Mouse (Mus musculus): ENCODE measurements around the gene Ipo5.

The Ipo5 gene

DNA sequence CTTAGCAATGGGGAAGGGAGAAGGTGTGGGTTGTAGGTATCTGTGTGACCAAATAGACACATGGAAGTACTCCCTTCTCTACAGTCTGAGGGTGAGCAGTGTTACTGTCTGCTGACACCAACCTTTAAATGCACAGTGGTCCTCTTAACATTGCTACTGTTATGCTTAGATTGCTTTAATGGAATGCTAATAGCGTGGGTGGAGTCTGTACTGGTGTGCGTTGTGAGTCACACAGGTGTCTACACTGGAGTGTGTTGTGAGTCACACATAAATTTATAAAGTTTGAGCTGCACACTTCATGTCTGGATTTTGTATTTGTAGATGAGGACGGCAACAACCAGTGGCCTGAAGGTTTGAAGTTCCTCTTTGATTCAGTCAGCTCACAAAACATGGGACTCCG, 10.8 kb downstream of the Ipo5 start:
- no peak for DNase-seq (ENCODE audit: extremely low spot score)

GRCm38 (mm10) chr14:120924044-120924443, 13.0 kb downstream of the Ipo5 start:
- DNase-seq (ENCODE audit: extremely low spot score) = no peak

GRCm38 (mm10) chr14:120925731-120926585, 14.9 kb downstream of the Ipo5 start:
- DNase-seq (ENCODE audit: extremely low spot score) = no peak

DNA sequence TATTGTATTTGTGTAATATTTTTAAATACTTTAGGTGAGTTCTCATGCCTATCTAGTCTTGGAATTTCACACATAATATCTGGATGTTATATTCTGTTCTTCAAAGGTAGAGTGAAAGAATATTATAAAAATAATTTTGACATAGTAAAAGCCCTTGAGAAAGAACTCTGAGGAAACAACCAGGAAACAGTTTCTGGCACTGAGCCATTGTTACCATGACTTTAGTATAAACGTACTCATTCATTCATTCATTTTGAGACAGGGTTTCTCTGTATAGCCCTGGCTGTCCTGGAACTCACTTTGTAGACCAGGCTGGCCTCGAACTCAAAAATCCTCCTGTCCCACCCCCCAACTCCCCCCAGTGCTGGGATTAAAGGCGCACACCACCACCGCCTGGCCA, 20.2 kb downstream of the Ipo5 start:
- DNase-seq (ENCODE audit: extremely low spot score) = no peak

DNA sequence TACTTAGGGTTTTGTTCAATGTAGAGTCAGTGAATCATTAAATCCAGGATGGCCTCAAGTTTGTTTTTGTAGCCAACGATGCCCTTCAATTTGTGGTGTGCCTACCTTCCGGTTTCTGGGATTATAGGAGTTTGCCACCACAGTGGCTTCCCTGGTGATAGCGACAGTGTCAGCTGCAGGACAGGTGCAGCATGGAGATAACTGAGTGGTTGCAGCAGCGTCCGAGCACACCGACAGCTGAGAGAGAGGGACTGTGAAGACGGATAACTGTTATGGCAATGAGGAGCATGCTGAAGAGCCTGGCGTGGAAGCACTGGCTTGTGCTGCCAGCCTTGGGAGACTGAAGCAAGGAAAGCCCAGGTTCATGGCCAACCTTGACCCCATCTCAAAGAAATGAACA, 22.6 kb downstream of the Ipo5 start:
- DNase-seq (ENCODE audit: extremely low spot score) = no peak

DNA sequence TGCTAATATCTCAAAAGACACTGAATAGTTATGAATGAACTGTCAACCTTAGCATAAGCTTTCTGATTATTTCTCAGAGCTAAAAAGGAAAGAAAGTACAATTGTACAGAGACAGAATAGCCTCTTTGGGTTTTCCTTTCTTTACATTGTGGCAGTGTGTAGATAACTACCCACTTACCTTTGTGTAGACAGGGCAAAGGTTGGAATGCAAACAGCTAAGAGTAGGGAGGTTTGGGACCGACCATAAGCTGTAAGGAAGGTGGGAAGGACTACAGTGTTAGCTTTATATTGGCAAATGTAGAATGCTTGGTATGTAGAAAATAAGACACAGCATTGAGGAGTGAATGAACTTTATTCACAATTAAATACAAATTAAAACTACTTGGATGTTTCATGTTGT, 26.1 kb downstream of the Ipo5 start:
- no peak for DNase-seq (ENCODE audit: extremely low spot score)

GRCm38 (mm10) chr14:120942803-120943202, 31.8 kb downstream of the Ipo5 start:
- DNase-seq (ENCODE audit: extremely low spot score) = no peak

DNA sequence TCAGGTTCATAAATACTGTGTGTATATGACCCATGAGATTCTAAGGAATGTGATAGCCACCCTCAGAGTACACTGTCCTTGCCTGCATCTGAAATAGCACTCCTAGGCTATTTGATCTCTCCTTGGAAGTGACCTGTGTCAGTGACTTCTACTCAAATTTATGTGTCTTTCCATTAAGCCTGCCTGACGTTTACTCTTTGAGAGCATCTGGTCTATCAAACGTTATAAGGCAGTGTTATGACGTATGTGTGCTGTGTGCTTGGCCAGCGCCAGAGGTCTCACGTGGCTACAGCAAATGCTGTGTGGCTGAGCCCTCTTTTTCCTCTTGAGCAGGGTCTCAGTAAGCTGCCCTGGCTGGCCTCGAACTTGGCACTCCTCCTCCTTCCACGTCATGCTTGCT, 34.1 kb downstream of the Ipo5 start:
- DNase-seq (ENCODE audit: extremely low spot score) = no peak

GRCm38 (mm10) chr14:120947104-120947503, 36.1 kb downstream of the Ipo5 start:
- no peak for DNase-seq (ENCODE audit: extremely low spot score)

DNA sequence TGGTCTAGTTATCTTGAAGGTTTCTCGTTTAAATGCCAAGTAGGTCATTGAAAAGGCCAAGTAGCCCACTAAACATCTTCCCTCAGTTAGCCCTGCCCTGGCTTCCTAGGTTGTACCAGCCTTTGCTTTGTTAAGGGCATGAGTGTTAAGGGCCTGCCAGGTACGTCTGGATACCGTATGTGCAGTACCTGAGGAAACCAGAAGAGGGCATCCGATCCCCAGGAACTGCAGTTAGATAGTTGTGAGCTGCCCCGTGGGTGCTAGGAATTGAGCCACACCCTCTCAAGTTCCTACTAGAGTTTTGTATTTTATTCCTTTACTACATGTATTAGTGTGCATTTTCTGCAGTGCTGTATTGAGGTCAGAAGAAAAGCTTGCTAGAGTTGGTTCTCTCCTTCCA, 38.0 kb downstream of the Ipo5 start:
- no peak for DNase-seq (ENCODE audit: extremely low spot score)

- DNase-seq (ENCODE audit: extremely low spot score) = no peak
Measured at GRCm38 (mm10) chr14:120950068-120950467, 39.0 kb downstream of the Ipo5 start.

- DNase-seq (ENCODE audit: extremely low spot score) = no peak
Measured at GRCm38 (mm10) chr14:120952434-120952833, 41.4 kb downstream of the Ipo5 start.

- no peak for DNase-seq (ENCODE audit: extremely low spot score)
Measured at GRCm38 (mm10) chr14:120960551-120960950, 49.5 kb downstream of the Ipo5 start.

DNA sequence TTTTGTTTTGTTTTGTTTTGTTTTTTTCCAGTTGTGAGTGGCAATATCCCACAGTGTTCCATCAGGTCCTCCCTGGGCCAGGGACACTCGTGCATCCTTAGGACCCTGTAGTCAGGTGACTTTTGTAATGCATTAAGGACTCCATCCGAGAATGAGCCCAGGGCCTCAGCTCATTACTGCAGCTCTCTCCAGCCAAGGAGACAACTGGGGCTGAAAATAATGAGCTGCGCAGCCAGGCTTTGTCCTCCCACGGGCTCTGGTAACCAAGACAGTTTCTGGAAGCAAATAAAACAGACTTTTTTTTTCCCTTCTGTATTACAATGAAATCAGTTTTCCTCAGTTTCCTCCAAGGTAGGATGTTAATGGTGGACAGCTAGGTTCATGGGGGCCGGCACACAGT, 50.0 kb downstream of the Ipo5 start:
- DNase-seq (ENCODE audit: extremely low spot score) = no peak

DNA sequence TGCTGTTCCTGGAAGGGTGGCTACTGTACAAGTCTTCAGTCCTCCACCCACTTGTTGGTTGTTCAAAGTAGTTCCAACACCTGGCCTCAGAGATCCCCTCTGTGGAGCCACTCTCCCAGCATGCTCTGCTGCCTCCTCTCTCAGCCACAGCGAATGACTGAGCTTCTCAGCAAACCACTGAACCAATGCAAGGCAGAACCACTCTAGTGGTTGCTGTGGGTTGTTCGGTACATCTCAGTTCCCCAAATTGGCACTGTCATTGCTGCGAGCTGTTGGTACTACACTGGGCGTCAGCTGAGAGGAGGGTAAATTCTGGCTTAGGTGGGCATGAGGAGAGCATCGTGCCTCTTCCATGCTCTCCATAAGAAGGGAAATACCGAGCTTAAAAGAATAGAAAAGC, 56.0 kb downstream of the Ipo5 start:
- DNase-seq (ENCODE audit: extremely low spot score) = no peak

DNA sequence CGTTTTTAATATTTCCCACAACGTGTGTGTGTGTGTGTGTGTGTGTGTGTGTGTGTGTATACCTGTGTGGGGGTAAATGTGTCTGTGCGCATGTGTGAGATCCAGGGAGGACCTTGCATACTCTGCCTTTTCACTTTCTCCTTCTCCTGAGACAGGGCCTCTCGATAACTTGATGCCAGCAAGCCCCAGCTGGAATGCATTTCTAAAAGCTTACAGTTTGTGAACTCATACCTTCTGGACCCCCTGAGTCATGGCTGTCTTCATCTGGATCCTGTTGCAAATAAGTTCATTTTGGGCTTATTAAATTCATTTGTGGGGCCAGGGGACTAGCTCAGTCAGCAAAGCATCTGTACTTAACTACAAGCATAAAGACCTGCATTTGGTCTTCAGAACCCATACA, 57.7 kb downstream of the Ipo5 start:
- DNase-seq (ENCODE audit: extremely low spot score) = no peak

DNA sequence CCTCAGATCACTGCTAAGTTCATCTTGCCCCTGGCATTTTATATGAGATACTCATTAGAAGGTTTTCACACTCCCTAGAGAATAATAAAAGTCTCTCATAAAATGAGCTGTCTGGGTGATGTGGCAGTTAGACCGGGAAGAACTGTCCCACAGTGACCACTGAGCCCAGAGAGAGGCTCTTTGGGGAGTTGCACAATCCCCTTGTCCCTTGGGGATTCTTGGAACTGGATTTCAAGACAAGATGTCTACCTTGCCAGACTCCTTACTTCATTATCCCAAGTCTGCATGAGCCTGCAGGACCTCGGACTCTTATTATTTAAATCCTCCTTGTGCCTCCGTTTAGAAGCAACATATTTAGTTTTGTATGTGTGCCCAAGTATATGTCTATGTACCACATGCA, 58.6 kb downstream of the Ipo5 start:
- no peak for DNase-seq (ENCODE audit: extremely low spot score)

DNA sequence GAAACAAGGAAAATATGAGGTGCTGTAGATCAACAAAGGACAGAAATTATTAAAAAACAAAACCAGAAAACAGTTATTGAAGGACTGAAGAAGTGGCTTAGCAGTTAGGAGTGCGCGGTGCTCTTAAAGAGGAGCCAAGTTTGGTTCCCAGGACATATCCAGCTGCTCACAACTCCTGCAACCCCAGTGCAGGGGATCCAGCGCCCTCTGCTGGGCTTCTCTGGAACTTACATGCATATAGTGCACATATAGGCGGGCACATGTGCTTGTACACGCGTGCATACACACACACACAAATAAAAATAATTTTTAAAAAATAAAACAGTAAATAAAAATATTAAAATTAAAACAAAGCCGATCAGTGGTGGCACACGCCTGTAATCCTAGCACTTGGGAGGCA, 59.6 kb downstream of the Ipo5 start:
- no peak for DNase-seq (ENCODE audit: extremely low spot score)

GRCm38 (mm10) chr14:120971313-120971712, 60.3 kb downstream of the Ipo5 start:
- DNase-seq (ENCODE audit: extremely low spot score) = no peak

GRCm38 (mm10) chr14:120979559-120979958, 68.5 kb downstream of the Ipo5 start:
- DNase-seq (ENCODE audit: extremely low spot score) = peak; percentile 28

GRCm38 (mm10) chr14:120989126-120989525, 78.1 kb downstream of the Ipo5 start:
- DNase-seq (ENCODE audit: extremely low spot score) = no peak
